Mouse (Mus musculus): ENCODE measurements around the gene Tmem266.

Gene Tmem266

GRCm38 (mm10) chr9:55326515-55327233 is at the start of gene Tmem266, which contains the start of gene Nrg4:
Gene Tmem266, plus strand, starts transcription at chr9:55326913.
Gene Nrg4, minus strand, starts transcription at chr9:55326844.
- DNase-seq, result peak; percentile 63

GRCm38 (mm10) chr9:55277562-55277961 is 49.2 kb upstream of the Tmem266 start:
- no peak for DNase-seq

GRCm38 (mm10) chr9:55279114-55279825 is 47.4 kb upstream of the Tmem266 start:
- no peak for DNase-seq

GRCm38 (mm10) chr9:55283516-55283915 is 43.2 kb upstream of the Tmem266 start:
- no peak for DNase-seq

- DNase-seq, result no peak
These were observed 41.5 kb upstream of the Tmem266 start for GRCm38 (mm10) chr9:55285197-55285596.

GRCm38 (mm10) chr9:55289475-55290198 is 37.1 kb upstream of the Tmem266 start:
- no peak for DNase-seq

GRCm38 (mm10) chr9:55291966-55292365 is 34.7 kb upstream of the Tmem266 start:
- DNase-seq, result no peak

- DNase-seq, result no peak
These were observed 30.5 kb upstream of the Tmem266 start for GRCm38 (mm10) chr9:55296221-55296620.

- DNase-seq, result no peak
These were observed 19.6 kb upstream of the Tmem266 start for GRCm38 (mm10) chr9:55307066-55307465.

GRCm38 (mm10) chr9:55307557-55307956 is 19.2 kb upstream of the Tmem266 start:
- no peak for DNase-seq

- DNase-seq, result no peak
These were observed 18.3 kb upstream of the Tmem266 start for GRCm38 (mm10) chr9:55308455-55308854.

- DNase-seq, result peak; percentile 52
These were observed 15.2 kb upstream of the Tmem266 start for GRCm38 (mm10) chr9:55311560-55311959.

- DNase-seq, result no peak
These were observed 13.0 kb upstream of the Tmem266 start for GRCm38 (mm10) chr9:55313619-55314261.

GRCm38 (mm10) chr9:55322641-55323040 is 4.1 kb upstream of the Tmem266 start:
- no peak for DNase-seq

- DNase-seq, result no peak
These were observed 2.6 kb upstream of the Tmem266 start for GRCm38 (mm10) chr9:55324085-55324484.

- no peak for DNase-seq
These were observed 2.2 kb upstream of the Tmem266 start for GRCm38 (mm10) chr9:55324516-55324915.

GRCm38 (mm10) chr9:55325061-55325460 is 1.7 kb upstream of the Tmem266 start:
- DNase-seq, result no peak

GRCm38 (mm10) chr9:55325564-55326514 is 874 bp upstream of the Tmem266 start:
- DNase-seq, result no peak

- DNase-seq, result no peak
These were observed 512 bp downstream of the Tmem266 start for GRCm38 (mm10) chr9:55327234-55327615.

GRCm38 (mm10) chr9:55328151-55328918 is 1.6 kb downstream of the Tmem266 start:
- DNase-seq, result no peak

- no peak for DNase-seq
These were observed 2.7 kb downstream of the Tmem266 start for GRCm38 (mm10) chr9:55329401-55329800.

All from layer of hippocampus, adult 9-11 months (tissue).